Mouse (Mus musculus): ENCODE data around the gene Tmpo. TPM values are rescaled to one million over a fixed set of nuclear protein-coding genes. Genes with fewer than 3 reads are reported as not detected.

The Tmpo gene
- 109 and 132 TPM in 2 replicates for polyA plus RNA-seq (2015; fragmentation: Nextera tagmentation; extraction: Ambion mirVana)

- ATAC-seq (ENCODE audit: insufficient read depth, low FRiP score) = no peak
- 7% methylated on average over 18 of the region's 18 CpGs for WGBS
These were observed at the start of gene Tmpo for GRCm38 (mm10) chr10:91180761-91181460. TSS of gene Tmpo (minus strand) at chr10:91181315.

GRCm38 (mm10) chr10:91230400-91230799, 49.3 kb upstream of the Tmpo start:
- Histone ChIP-seq H3K27ac (ENCODE audit: low read length) (no peak overlapping the region), H3K36me3 (ENCODE audit: control insufficient read depth, insufficient read depth, low read length) (no peaks in the 10 kb centered on the region), H3K9ac (ENCODE audit: low read length) (no peak overlapping the region), H3K27me3 (ENCODE audit: control insufficient read depth, insufficient read depth, low read length) (no peaks in the 10 kb centered on the region), H3K4me1 (ENCODE audit: control insufficient read depth, insufficient read depth, low read length) (no peaks in the 10 kb centered on the region), H3K4me2 (ENCODE audit: low read depth, low read length) (no peak overlapping the region), H3K4me3 (replicated peaks; ENCODE audit: low read length) (no peak overlapping the region), H3K9me3 (replicated peaks; ENCODE audit: control insufficient read depth, low read length) (no peaks in the 10 kb centered on the region)
- ATAC-seq (ENCODE audit: insufficient read depth, low FRiP score) = no peak
- 40% methylated on average over 4 of the region's 4 CpGs for WGBS

More at GRCm38 (mm10) chr10:91180761-91181460, at the start of gene Tmpo:
- H3K4me2 ChIP-seq (ENCODE audit: low read depth, low read length) = peak within 1 kb of the TSS; percentile 62
- H3K27me3 ChIP-seq (ENCODE audit: control insufficient read depth, insufficient read depth, low read length) = no peaks in the 10 kb centered on the region
- no peaks in the 10 kb centered on the region for H3K36me3 ChIP-seq (ENCODE audit: control insufficient read depth, insufficient read depth, low read length)
- no peaks in the 10 kb centered on the region for H3K9me3 ChIP-seq (replicated peaks; ENCODE audit: control insufficient read depth, low read length)
- H3K9ac ChIP-seq (ENCODE audit: low read length) = peak within 1 kb of the TSS; percentile 74
- H3K4me3 ChIP-seq (replicated peaks; ENCODE audit: low read length) = peak within 1 kb of the TSS; percentile 56
- H3K27ac ChIP-seq (ENCODE audit: low read length) = peak within 1 kb of the TSS; percentile 99
- peaks cover 14% of the 10 kb centered on the region; the same call in 1 of the 2 replicates for H3K4me1 ChIP-seq (ENCODE audit: control insufficient read depth, insufficient read depth, low read length)

- Histone ChIP-seq H3K4me2 (ENCODE audit: low read depth, low read length) (peak overlapping the region; percentile 37), H3K27ac (ENCODE audit: low read length) (peak overlapping the region; percentile 54), H3K4me3 (replicated peaks; ENCODE audit: low read length) (0 out of 2 replicates have a peak overlapping the region, but pooled peaks have one; percentile 9), H3K27me3 (ENCODE audit: control insufficient read depth, insufficient read depth, low read length) (no peaks in the 10 kb centered on the region), H3K9ac (ENCODE audit: low read length) (peak overlapping the region; percentile 29; the same call in 1 of the 2 replicates), H3K9me3 (replicated peaks; ENCODE audit: control insufficient read depth, low read length) (no peaks in the 10 kb centered on the region), H3K36me3 (ENCODE audit: control insufficient read depth, insufficient read depth, low read length) (no peaks in the 10 kb centered on the region), H3K4me1 (ENCODE audit: control insufficient read depth, insufficient read depth, low read length) (no peaks in the 10 kb centered on the region)
- ATAC-seq (ENCODE audit: insufficient read depth, low FRiP score) = peak; percentile 70
- WGBS = 25% methylated on average over 7 of the region's 7 CpGs
These were observed 48.4 kb upstream of the Tmpo start for GRCm38 (mm10) chr10:91229518-91229961.

- 0 out of 2 replicates have a peak overlapping the region, but pooled peaks have one; percentile 9 for H3K4me3 ChIP-seq (replicated peaks; ENCODE audit: low read length)
- H3K4me2 ChIP-seq (ENCODE audit: low read depth, low read length) = peak overlapping the region; percentile 37
- no peaks in the 10 kb centered on the region for H3K36me3 ChIP-seq (ENCODE audit: control insufficient read depth, insufficient read depth, low read length)
- no peaks in the 10 kb centered on the region for H3K27me3 ChIP-seq (ENCODE audit: control insufficient read depth, insufficient read depth, low read length)
- 51% methylated on average over 6 of the region's 6 CpGs for WGBS
- no peaks in the 10 kb centered on the region for H3K9me3 ChIP-seq (replicated peaks; ENCODE audit: control insufficient read depth, low read length)
- peak overlapping the region; percentile 54 for H3K27ac ChIP-seq (ENCODE audit: low read length)
- peak; percentile 9; the same call in 1 of the 2 replicates for ATAC-seq (ENCODE audit: insufficient read depth, low FRiP score)
- H3K4me1 ChIP-seq (ENCODE audit: control insufficient read depth, insufficient read depth, low read length) = no peaks in the 10 kb centered on the region
- peak overlapping the region; percentile 29; the same call in 1 of the 2 replicates for H3K9ac ChIP-seq (ENCODE audit: low read length)
These were observed 47.9 kb upstream of the Tmpo start for GRCm38 (mm10) chr10:91228924-91229517.

GRCm38 (mm10) chr10:91227034-91227433, 45.9 kb upstream of the Tmpo start:
- Histone ChIP-seq H3K27ac (ENCODE audit: low read length) (no peak overlapping the region), H3K9me3 (replicated peaks; ENCODE audit: control insufficient read depth, low read length) (no peaks in the 10 kb centered on the region), H3K4me3 (replicated peaks; ENCODE audit: low read length) (no peak overlapping the region), H3K36me3 (ENCODE audit: control insufficient read depth, insufficient read depth, low read length) (no peaks in the 10 kb centered on the region), H3K4me2 (ENCODE audit: low read depth, low read length) (no peak overlapping the region), H3K27me3 (ENCODE audit: control insufficient read depth, insufficient read depth, low read length) (no peaks in the 10 kb centered on the region), H3K4me1 (ENCODE audit: control insufficient read depth, insufficient read depth, low read length) (peaks cover 8% of the 10 kb centered on the region; the same call in 1 of the 2 replicates), H3K9ac (ENCODE audit: low read length) (no peak overlapping the region)
- no peak for ATAC-seq (ENCODE audit: insufficient read depth, low FRiP score)
- WGBS = 43% methylated on average over 4 of the region's 4 CpGs

- peak overlapping the region; percentile 60; the same call in 1 of the 2 replicates for H3K27ac ChIP-seq (ENCODE audit: low read length)
- H3K4me2 ChIP-seq (ENCODE audit: low read depth, low read length) = no peak overlapping the region
- no peaks in the 10 kb centered on the region for H3K27me3 ChIP-seq (ENCODE audit: control insufficient read depth, insufficient read depth, low read length)
- no peak overlapping the region for H3K4me3 ChIP-seq (replicated peaks; ENCODE audit: low read length)
- H3K9ac ChIP-seq (ENCODE audit: low read length) = no peak overlapping the region
- no peaks in the 10 kb centered on the region for H3K36me3 ChIP-seq (ENCODE audit: control insufficient read depth, insufficient read depth, low read length)
- no peaks in the 10 kb centered on the region for H3K9me3 ChIP-seq (replicated peaks; ENCODE audit: control insufficient read depth, low read length)
- ATAC-seq (ENCODE audit: insufficient read depth, low FRiP score) = peak; percentile 56; the same call in 1 of the 2 replicates
- WGBS = 47% methylated on average over 9 of the region's 9 CpGs
- H3K4me1 ChIP-seq (ENCODE audit: control insufficient read depth, insufficient read depth, low read length) = peaks cover 10% of the 10 kb centered on the region; the same call in 1 of the 2 replicates
These were observed 41.5 kb upstream of the Tmpo start for GRCm38 (mm10) chr10:91222398-91223236.

- no peak overlapping the region for H3K4me2 ChIP-seq (ENCODE audit: low read depth, low read length)
- no peaks in the 10 kb centered on the region for H3K9me3 ChIP-seq (replicated peaks; ENCODE audit: control insufficient read depth, low read length)
- no peaks in the 10 kb centered on the region for H3K4me1 ChIP-seq (ENCODE audit: control insufficient read depth, insufficient read depth, low read length)
- no peak for ATAC-seq (ENCODE audit: insufficient read depth, low FRiP score)
- no peak overlapping the region for H3K4me3 ChIP-seq (replicated peaks; ENCODE audit: low read length)
- no peak overlapping the region for H3K27ac ChIP-seq (ENCODE audit: low read length)
- no peak overlapping the region for H3K9ac ChIP-seq (ENCODE audit: low read length)
- 79% methylated on average over 11 of the region's 11 CpGs for WGBS
- H3K36me3 ChIP-seq (ENCODE audit: control insufficient read depth, insufficient read depth, low read length) = no peaks in the 10 kb centered on the region
- no peaks in the 10 kb centered on the region for H3K27me3 ChIP-seq (ENCODE audit: control insufficient read depth, insufficient read depth, low read length)
These were observed 28.0 kb upstream of the Tmpo start for GRCm38 (mm10) chr10:91208899-91209667.

- Histone ChIP-seq H3K4me2 (ENCODE audit: low read depth, low read length) (no peak overlapping the region), H3K27ac (ENCODE audit: low read length) (no peak overlapping the region; the same call in 1 of the 2 replicates), H3K9me3 (replicated peaks; ENCODE audit: control insufficient read depth, low read length) (no peaks in the 10 kb centered on the region), H3K9ac (ENCODE audit: low read length) (no peak overlapping the region), H3K4me1 (ENCODE audit: control insufficient read depth, insufficient read depth, low read length) (no peaks in the 10 kb centered on the region), H3K36me3 (ENCODE audit: control insufficient read depth, insufficient read depth, low read length) (no peaks in the 10 kb centered on the region), H3K27me3 (ENCODE audit: control insufficient read depth, insufficient read depth, low read length) (no peaks in the 10 kb centered on the region), H3K4me3 (replicated peaks; ENCODE audit: low read length) (no peak overlapping the region)
- no peak for ATAC-seq (ENCODE audit: insufficient read depth, low FRiP score)
- 51% methylated on average over 9 of the region's 9 CpGs for WGBS
These were observed 27.3 kb upstream of the Tmpo start for GRCm38 (mm10) chr10:91208461-91208860.

All from stomach, embryonic 16.5 days (tissue).